Mouse (Mus musculus): ENCODE measurements at regions not wholly inside any gene's neighbourhood (a gene's known extent, or its start where the extent isn't known, plus 50 kb on each side); places are given as distances from the start of the nearest gene placed in this dataset.

- DNase-seq (ENCODE audit: low read depth, low spot score) = no peak
- Histone ChIP-seq H3K4me3 (ENCODE audit: control insufficient read depth in 1 of 2, insufficient read depth in 1 of 2, low read depth in 2 of 2, low read length in 2 of 2) (no peak overlapping the region), H3K79me2 (ENCODE audit: control insufficient read depth, insufficient read depth, low read length, poor library complexity) (no peaks in the 10 kb centered on the region), H3K36me3 (ENCODE audit: control insufficient read depth in 1 of 2, insufficient read depth in 2 of 2, low read length in 2 of 2) (no peaks in the 10 kb centered on the region), H3K27me3 (ENCODE audit: control insufficient read depth in 1 of 2, insufficient read depth in 2 of 2, low read length in 2 of 2) (no peaks in the 10 kb centered on the region), H3K27ac (ENCODE audit: control insufficient read depth, low read depth, low read length) (no peak overlapping the region), H3K4me1 (ENCODE audit: control insufficient read depth in 1 of 2, insufficient read depth in 2 of 2, low read length in 2 of 2) (no peaks in the 10 kb centered on the region), H3K9me3 (replicated peaks; ENCODE audit: insufficient read depth, low read length) (no peaks in the 10 kb centered on the region), H3K9ac (ENCODE audit: control insufficient read depth, low read depth, low read length, poor library complexity, severe bottlenecking) (no peak overlapping the region)
- TF ChIP-seq EP300 (IDR thresholded peaks at IDR 0.05; ENCODE audit: low read depth in 1 of 2, low read length in 2 of 2) = no peak
Measured at GRCm38 (mm10) chr15:31744570-31744969, 142.9 kb downstream of the Fam173b start.

DNA sequence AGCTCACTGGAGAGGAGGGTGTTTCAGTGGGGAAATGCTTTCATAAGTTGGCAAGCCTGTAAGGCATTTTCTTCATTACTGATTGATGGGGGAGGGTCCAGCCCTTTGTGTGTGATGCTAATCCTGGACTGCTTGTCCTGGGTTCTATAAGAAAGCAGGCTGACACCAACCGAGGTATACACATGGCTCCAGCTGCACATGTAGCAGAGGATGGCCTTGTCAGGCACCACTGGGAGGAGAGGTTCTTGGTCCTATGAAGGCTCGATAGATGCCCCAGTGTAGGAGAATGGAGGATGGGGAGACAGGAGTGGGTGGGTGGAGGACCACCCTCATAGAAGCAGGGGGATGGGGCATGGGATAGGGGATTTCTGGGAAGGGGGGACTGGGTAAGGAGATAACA lies 151.0 kb downstream of the Fam173b start:
- H3K9ac ChIP-seq (ENCODE audit: control insufficient read depth, low read depth, low read length, poor library complexity, severe bottlenecking) = no peak overlapping the region
- no peak overlapping the region for H3K4me3 ChIP-seq (ENCODE audit: control insufficient read depth in 1 of 2, insufficient read depth in 1 of 2, low read depth in 2 of 2, low read length in 2 of 2)
- no peak for DNase-seq (ENCODE audit: low read depth, low spot score)
- TF ChIP-seq ZC3H11A (IDR thresholded peaks at IDR 0.05; ENCODE audit: low read depth, low read length) (no peak), CHD1 (IDR thresholded peaks at IDR 0.05; ENCODE audit: low read depth, low read length) (no peak), HCFC1 (IDR thresholded peaks at IDR 0.05; ENCODE audit: low read depth, low read length) (no peak), RCOR1 (IDR thresholded peaks at IDR 0.05; ENCODE audit: low read depth, low read length) (no peak), MXI1 (IDR thresholded peaks at IDR 0.05; ENCODE audit: low read depth, low read length) (no peak), POLR2AphosphoS2 (IDR thresholded peaks at IDR 0.05; ENCODE audit: low read length) (no peak), CHD2 (IDR thresholded peaks at IDR 0.05; ENCODE audit: low read length) (no peak), ZMIZ1 (IDR thresholded peaks at IDR 0.05; ENCODE audit: low read depth, low read length) (no peak), ZNF384 (IDR thresholded peaks at IDR 0.05; ENCODE audit: low read depth, low read length) (no peak), USF2 (IDR thresholded peaks at IDR 0.05; ENCODE audit: borderline replicate concordance in 1 of 2, insufficient read depth in 1 of 2, low read depth in 1 of 2, low read length in 2 of 2) (no peak), POLR2AphosphoS5 (IDR thresholded peaks at IDR 0.05; ENCODE audit: borderline replicate concordance, low read depth, low read length) (no peak), E2F4 (IDR thresholded peaks at IDR 0.05; ENCODE audit: borderline replicate concordance, low read depth, low read length) (no peak), MYC (IDR thresholded peaks at IDR 0.05; ENCODE audit: low read depth, low read length) (no peak), NELFE (IDR thresholded peaks at IDR 0.05; ENCODE audit: low read depth, low read length) (no peak), RAD21 (IDR thresholded peaks at IDR 0.05; ENCODE audit: low read depth, low read length) (no peak)
- H3K79me2 ChIP-seq (ENCODE audit: control insufficient read depth, insufficient read depth, low read length, poor library complexity) = no peaks in the 10 kb centered on the region
- no peaks in the 10 kb centered on the region for H3K36me3 ChIP-seq (ENCODE audit: control insufficient read depth in 1 of 2, insufficient read depth in 2 of 2, low read length in 2 of 2)
- no peaks in the 10 kb centered on the region; a peak in 1 of 4 replicates for H3K27me3 ChIP-seq (ENCODE audit: control insufficient read depth in 1 of 2, insufficient read depth in 2 of 2, low read length in 2 of 2)
- H3K9me3 ChIP-seq (replicated peaks; ENCODE audit: insufficient read depth, low read length) = no peaks in the 10 kb centered on the region
- H3K4me1 ChIP-seq (ENCODE audit: control insufficient read depth in 1 of 2, insufficient read depth in 2 of 2, low read length in 2 of 2) = no peaks in the 10 kb centered on the region
- H3K27ac ChIP-seq (ENCODE audit: control insufficient read depth, low read depth, low read length) = no peak overlapping the region
